Mouse (Mus musculus): ENCODE results near the gene Lrrc20.
"Not testable (repeated sequence)": the region's sequence is repeated elsewhere in the genome, so short reads cannot be mapped to it uniquely, and the experiment has no call there.

Gene Lrrc20

GRCm38 (mm10) chr10:61475594-61476439 lies at the start of gene Lrrc20:
TSS of gene Lrrc20 (plus strand) at chr10:61475801.
- DNase-seq (ENCODE audit: low read depth, low spot score) = peak; percentile 76

GRCm38 (mm10) chr10:61426251-61426757 lies 49.3 kb upstream of the Lrrc20 start:
- no peak for DNase-seq (ENCODE audit: low read depth, low spot score)

GRCm38 (mm10) chr10:61427951-61428350 lies 47.6 kb upstream of the Lrrc20 start:
- DNase-seq (ENCODE audit: low read depth, low spot score) = no peak

- DNase-seq (ENCODE audit: low read depth, low spot score) = no peak
Measured at GRCm38 (mm10) chr10:61428416-61428815, 47.2 kb upstream of the Lrrc20 start.

- no peak for DNase-seq (ENCODE audit: low read depth, low spot score)
Measured at GRCm38 (mm10) chr10:61429043-61429442, 46.6 kb upstream of the Lrrc20 start.

GRCm38 (mm10) chr10:61431375-61431774 lies 44.2 kb upstream of the Lrrc20 start:
- DNase-seq (ENCODE audit: low read depth, low spot score) = no peak

GRCm38 (mm10) chr10:61440202-61440800 lies 35.3 kb upstream of the Lrrc20 start:
- DNase-seq (ENCODE audit: low read depth, low spot score) = no peak

GRCm38 (mm10) chr10:61443456-61443855 lies 32.1 kb upstream of the Lrrc20 start:
- DNase-seq (ENCODE audit: low read depth, low spot score) = no peak

GRCm38 (mm10) chr10:61443876-61444275 lies 31.7 kb upstream of the Lrrc20 start:
- DNase-seq (ENCODE audit: low read depth, low spot score) = no peak

- no peak for DNase-seq (ENCODE audit: low read depth, low spot score)
Measured at GRCm38 (mm10) chr10:61445016-61445415, 30.6 kb upstream of the Lrrc20 start.

- DNase-seq (ENCODE audit: low read depth, low spot score) = no peak
Measured at GRCm38 (mm10) chr10:61447581-61448353, 27.8 kb upstream of the Lrrc20 start.

GRCm38 (mm10) chr10:61448834-61449233 lies 26.8 kb upstream of the Lrrc20 start:
- DNase-seq (ENCODE audit: low read depth, low spot score) = no peak

GRCm38 (mm10) chr10:61451463-61451930 lies 24.1 kb upstream of the Lrrc20 start:
- DNase-seq (ENCODE audit: low read depth, low spot score) = no peak

- peak; percentile 17 for DNase-seq (ENCODE audit: low read depth, low spot score)
Measured at GRCm38 (mm10) chr10:61451931-61452617, 23.5 kb upstream of the Lrrc20 start.

- peak; percentile 99 for DNase-seq (ENCODE audit: low read depth, low spot score)
Measured at GRCm38 (mm10) chr10:61452645-61453044, 23.0 kb upstream of the Lrrc20 start, which contains the start of gene Eif4ebp2. TSS of gene Eif4ebp2 (minus strand) at chr10:61452661.

- DNase-seq (ENCODE audit: low read depth, low spot score) = not testable (repeated sequence)
Measured at GRCm38 (mm10) chr10:61453171-61453570, 22.4 kb upstream of the Lrrc20 start.

- no peak for DNase-seq (ENCODE audit: low read depth, low spot score)
Measured at GRCm38 (mm10) chr10:61457182-61457581, 18.4 kb upstream of the Lrrc20 start.

GRCm38 (mm10) chr10:61465009-61465408 lies 10.6 kb upstream of the Lrrc20 start:
- no peak for DNase-seq (ENCODE audit: low read depth, low spot score)

- DNase-seq (ENCODE audit: low read depth, low spot score) = no peak
Measured at GRCm38 (mm10) chr10:61466242-61466641, 9.4 kb upstream of the Lrrc20 start.

- peak; percentile 38 for DNase-seq (ENCODE audit: low read depth, low spot score)
Measured at GRCm38 (mm10) chr10:61466873-61467272, 8.7 kb upstream of the Lrrc20 start.

- DNase-seq (ENCODE audit: low read depth, low spot score) = no peak
Measured at GRCm38 (mm10) chr10:61468900-61469299, 6.7 kb upstream of the Lrrc20 start.
